Mouse (Mus musculus) layer of hippocampus, postnatal 25 days (tissue): ENCODE data around the gene Gm7879. TPM values are rescaled to one million over a fixed set of nuclear protein-coding genes. Genes with fewer than 3 reads are reported as not detected.
A peak's percentile ranks its signal among the peaks of the same experiment; 100 is the strongest.
"Not testable (repeated sequence)": the region's sequence is repeated elsewhere in the genome, so short reads cannot be mapped to it uniquely, and the experiment has no call there.

Experiments
- DNase-seq, 2 experiments: peaks; one replicate each; pipeline ENCODE4 v3.0.0; 2022; ENCODE audit warnings: mixed read lengths in 2 of 2, low spot score in 1 of 2; ENCODE audit errors: extremely low spot score in 1 of 2
- total RNA-seq, 2 experiments: library from RNA; stranded (reverse); gene quantifications; 2 replicates each; pipeline ENCODE4 v1.2.3; 2021

Gene Gm7879
- 10 to 100 TPM; 12.3 TPM for total RNA-seq

DNA sequence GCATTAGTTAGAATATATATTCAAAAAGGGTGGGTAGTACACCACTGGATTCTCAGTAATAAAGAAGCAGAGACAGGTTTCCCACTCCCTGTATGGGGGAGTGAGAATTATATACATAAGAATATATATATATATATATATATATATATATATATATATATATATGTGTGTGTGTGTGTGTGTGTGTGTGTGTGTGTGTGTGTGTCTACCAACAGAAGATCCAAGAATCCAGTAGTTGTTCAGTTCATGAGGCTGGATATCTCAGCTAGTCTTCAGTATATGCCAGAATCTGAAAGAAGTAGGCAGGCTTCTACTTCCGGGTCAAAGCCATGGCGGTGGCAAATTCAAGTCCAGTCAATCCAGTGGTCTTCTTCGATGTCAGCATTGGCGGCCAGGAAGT lies at the start of gene Gm7879:
Gene Gm7879 (plus strand): TSS at position 301 of the 400 bp plus-strand sequence.
- not testable (repeated sequence) for DNase-seq

- no peak for DNase-seq
Observed at GRCm38 (mm10) chr5:43863642-43864041, 49.3 kb upstream of the Gm7879 start.

GRCm38 (mm10) chr5:43865316-43865715 lies 47.6 kb upstream of the Gm7879 start:
- DNase-seq, result no peak

GRCm38 (mm10) chr5:43868253-43868652 lies 44.7 kb upstream of the Gm7879 start, which contains the start of gene Cd38:
TSS of gene Cd38 (plus strand) at chr5:43868553.
- DNase-seq, result no peak

- DNase-seq, result peak in 1 of 2 experiments; percentile 14
Observed at GRCm38 (mm10) chr5:43868711-43869600, 44.0 kb upstream of the Gm7879 start.

GRCm38 (mm10) chr5:43871845-43872244 lies 41.1 kb upstream of the Gm7879 start:
- no peak for DNase-seq

DNA sequence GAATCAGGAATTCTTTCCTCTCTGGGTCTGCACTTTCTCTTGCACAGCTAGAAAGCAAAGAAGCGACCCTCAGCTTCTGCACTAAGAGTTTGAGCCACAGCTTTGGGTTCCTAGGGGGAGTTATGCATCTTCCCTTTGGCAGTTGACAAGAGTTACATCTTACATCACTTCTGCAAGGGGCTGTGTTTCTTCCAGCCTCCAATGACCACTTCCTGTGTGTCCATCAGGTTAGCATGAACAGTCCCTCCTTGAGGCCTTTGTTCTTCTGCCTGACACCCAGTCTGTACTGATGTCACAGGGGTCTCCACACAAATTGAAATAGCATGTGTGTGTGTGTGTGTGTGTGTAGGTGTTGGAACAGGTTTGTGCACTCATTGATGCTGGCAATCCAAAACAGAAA lies 40.3 kb upstream of the Gm7879 start:
- DNase-seq, result no peak

DNA sequence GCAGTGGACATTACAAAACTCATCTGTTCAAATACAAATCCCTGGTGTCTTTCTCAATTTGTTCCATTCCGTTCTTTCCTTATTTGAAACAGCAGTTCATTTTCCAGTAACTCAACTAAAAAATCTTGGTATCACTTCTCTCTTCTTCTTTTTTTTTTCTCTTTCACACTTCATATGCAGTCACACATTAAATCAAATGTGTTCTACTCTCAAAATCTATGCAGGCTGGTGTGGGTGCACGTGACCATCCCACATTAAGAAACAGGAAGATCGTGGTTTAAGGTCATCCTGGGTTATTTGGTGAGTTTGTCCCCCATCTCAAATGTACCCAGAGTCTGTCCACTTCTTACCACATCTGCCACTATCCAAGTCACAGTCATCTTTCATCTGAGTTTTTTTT lies 30.9 kb upstream of the Gm7879 start:
- no peak for DNase-seq

GRCm38 (mm10) chr5:43885060-43885820 lies 27.7 kb upstream of the Gm7879 start:
- no peak for DNase-seq

DNA sequence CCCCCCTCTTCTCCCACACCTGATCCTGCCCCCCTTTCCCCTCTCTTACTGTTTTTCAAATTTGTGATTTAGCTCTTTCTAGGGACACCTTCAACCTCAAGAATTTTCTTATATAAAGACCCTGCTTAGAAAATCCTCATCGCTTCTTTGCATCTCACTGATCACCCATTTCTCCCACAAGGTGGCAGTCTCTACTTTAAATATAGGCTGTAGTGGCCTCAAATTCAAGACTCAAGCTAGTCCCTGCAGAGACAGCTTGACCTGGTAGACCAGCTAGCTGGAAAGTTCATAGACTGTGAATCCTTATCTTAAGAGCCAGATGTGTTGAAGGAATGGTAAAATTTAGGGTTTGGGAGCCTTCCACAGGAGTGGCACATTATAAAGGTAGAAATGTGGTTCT lies 20.6 kb upstream of the Gm7879 start:
- DNase-seq, result peak in 1 of 2 experiments; percentile 42

DNA sequence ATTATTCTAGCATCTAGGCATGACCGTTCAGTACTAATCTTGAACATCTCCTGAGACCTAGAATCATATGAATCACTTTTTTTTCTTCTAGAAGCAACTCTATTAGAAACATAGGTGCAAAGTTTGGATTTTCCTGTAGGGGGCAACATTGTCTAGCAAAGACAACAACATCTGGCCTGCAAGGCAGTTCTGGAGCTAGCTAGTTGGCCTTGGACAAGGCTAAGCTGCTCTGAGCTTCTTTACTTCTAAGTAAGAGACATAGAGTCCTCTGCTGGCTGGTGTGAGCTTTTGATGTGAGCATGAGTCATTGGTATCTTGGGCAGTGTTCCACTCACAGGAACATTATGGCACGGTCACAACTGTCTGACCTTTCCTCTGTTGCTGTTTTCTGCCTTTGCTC lies 18.8 kb upstream of the Gm7879 start:
- peak in 1 of 2 experiments; percentile 23 for DNase-seq

- DNase-seq, result no peak
Observed at GRCm38 (mm10) chr5:43895931-43896330, 17.0 kb upstream of the Gm7879 start.

DNA sequence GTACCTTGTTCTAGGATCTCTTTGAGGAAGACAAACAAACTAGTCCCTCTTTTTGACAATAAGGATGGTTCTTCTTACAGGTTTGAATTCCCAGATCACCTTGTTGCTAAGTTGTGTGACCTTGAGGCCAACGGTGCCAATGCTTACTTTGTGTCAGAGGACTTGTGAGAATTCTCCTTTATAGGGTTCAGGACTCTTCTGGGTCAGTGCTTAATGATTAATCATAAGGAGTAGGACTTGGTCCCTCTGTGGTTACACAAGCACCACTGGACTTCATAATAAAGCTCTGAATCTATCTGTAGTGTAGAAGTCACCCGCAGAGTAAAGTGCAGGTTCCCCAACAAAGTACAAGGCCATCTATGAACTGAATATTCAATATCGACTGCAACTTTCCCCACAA lies 8.3 kb upstream of the Gm7879 start:
- DNase-seq, result no peak

DNA sequence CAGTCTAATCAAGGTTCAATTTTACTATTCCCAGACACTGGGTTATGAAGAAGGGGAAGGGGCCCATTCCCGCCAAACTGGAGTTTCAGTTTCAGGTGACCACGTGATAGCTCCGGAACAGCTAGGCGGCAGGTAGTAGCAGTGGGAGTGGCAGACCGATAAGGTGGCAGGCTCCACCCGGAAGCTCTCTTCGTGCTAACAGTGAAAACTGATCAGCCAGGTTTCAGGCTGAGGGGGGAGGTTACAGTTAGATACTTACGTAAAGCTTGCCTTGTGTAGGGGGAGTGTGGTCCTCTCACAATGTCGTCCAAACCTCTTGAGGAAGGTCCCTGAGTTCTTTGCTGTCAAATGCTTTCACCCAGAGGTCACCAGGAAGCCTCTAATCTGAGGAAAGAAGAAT lies 3.7 kb upstream of the Gm7879 start:
- no peak for DNase-seq

DNA sequence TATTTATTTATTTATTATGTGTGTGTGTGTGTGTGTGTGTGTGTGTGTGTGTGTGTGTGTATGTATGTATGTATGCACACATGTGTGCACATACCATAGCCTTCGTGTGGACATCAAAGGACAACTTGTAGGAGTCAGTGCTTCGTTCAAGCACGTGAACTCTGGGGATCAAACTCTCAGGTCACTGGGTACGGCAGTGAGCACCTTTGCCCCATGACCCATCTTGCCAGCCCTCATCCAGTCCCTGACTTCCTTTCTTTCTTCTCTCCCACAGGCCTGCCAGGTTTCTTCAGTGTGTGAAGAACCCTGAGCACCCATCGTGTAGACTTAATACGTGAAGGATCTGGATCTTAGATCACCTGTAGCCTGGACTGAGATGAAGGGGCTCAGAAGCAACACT lies 2.9 kb upstream of the Gm7879 start:
- DNase-seq, result no peak

DNA sequence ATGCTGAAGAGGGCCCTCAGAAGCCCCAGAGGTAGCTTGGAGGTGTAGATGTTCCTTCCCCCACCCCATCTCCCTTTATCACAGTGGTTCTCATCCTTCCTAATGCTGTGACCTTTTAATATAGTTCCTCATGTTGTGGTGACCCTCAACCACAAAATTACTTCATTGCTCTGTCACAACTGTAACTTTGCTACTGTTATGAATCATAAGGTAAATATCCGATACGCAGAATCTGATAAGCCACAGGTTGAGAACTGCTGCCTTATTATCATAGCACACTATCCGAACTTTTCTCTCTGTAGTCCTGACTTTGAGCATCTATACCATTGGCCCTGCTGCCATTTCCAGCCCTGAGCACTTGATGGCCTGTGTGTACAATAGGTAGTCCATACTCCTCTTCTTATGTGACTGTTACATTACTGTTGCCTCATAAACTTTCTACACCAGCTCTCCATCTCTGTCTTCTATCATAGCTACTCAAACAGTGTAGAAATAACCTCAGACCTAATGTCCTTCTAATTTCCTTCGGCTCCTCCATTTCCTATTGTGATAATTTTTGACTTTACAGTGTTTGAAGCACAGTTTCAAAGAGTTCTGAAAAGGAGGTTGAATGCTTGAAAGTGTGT lies 2.4 kb downstream of the Gm7879 start:
- DNase-seq, result no peak

DNA sequence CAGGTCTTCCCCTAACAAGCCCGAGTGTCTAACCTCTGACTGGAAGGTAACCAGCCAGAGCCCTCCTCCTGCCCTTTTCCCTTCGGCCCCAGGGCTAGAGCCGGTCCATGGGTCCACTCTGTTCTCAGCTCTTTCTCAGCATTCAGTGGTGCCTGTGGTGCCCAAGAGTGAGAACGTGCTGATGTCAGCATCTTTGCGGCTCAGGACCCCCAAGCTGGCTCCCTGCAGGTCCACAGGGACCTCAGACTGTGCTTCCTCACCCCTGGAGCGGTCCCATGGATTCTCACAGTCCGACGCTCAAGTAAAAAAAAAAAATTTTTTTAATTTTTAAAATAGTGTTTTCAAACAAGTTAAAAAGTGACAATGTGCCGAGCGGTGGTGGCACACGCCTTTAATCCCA lies 8.9 kb downstream of the Gm7879 start:
- no peak for DNase-seq

GRCm38 (mm10) chr5:43923933-43924332 lies 11.0 kb downstream of the Gm7879 start:
- DNase-seq, result peak; percentile 53 to 81

GRCm38 (mm10) chr5:43927729-43928128 lies 14.8 kb downstream of the Gm7879 start:
- no peak for DNase-seq

DNA sequence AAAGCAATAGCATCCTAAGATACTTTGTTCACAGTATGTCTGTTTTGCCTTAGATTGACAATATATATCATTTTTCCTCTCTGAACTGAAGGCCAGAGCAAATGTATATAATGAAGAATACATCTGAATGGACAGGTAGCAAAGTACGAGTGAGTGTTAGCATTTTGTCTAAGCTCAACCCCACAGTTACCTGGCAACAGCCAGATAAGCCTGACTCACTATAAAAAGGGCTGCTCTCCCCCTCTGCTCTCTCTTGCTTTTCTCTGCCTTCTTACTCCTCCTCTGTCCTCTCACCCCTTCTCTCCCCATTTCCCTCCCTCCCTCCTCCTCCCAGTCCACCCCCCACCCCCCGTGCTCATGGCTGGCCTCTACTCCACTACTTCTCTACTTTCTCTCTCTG lies 20.3 kb downstream of the Gm7879 start:
- no peak for DNase-seq
